Mouse (Mus musculus) CH12.LX (cell line): Measurements from ENCODE around the gene Nmnat2. TPM values are rescaled to one million over a fixed set of nuclear protein-coding genes. Genes with fewer than 3 reads are reported as not detected.

Experiments used
- DNase-seq: peaks from one replicate; pipeline ENCODE4 v3.0.0-alpha.2; 2013; ENCODE audit errors: extremely low read depth
- H3K27ac ChIP-seq: 2 replicates; pipeline ENCODE4 v1.5.1; 2012; ENCODE audit warnings: low read depth, mild to moderate bottlenecking, control low read depth, moderate library complexity; ENCODE audit not compliant: insufficient read depth
- H3K27me3 ChIP-seq: replicated peaks from 2 replicates; pipeline ENCODE3; 2012; ENCODE audit warnings: inconsistent platforms
- H3K36me3 ChIP-seq, 2 experiments: replicated peaks in 1 of 2; 2 replicates each; pipeline versions ENCODE3 to v1.6.1; 2012; ENCODE audit warnings: inconsistent platforms in 1 of 2, low read length in 1 of 2, mild to moderate bottlenecking in 1 of 2, mixed read lengths in 1 of 2, moderate library complexity in 1 of 2; ENCODE audit not compliant: control insufficient read depth in 1 of 2, insufficient read depth in 1 of 2
- H3K4me1 ChIP-seq, 2 experiments: 2 replicates each; pipeline ENCODE4 v1.6.1; 2012; ENCODE audit warnings: inconsistent platforms in 1 of 2, moderate library complexity in 1 of 2; ENCODE audit not compliant: insufficient read depth in 2 of 2, control insufficient read depth in 1 of 2
- H3K4me2 ChIP-seq: 2 replicates; pipeline ENCODE4 v1.6.1; 2012; ENCODE audit warnings: low read depth, mild to moderate bottlenecking, control low read depth; ENCODE audit not compliant: poor library complexity, insufficient read depth, severe bottlenecking
- H3K4me3 ChIP-seq, 3 experiments: fragments of 150-350 bp in 1 of 3; sonication (generic) in 1 of 3; replicated peaks in 1 of 3; 2 replicates each; pipeline versions ENCODE3 to v1.5.1; 2011 to 2012; ENCODE audit warnings: low read depth in 2 of 3, low read length in 2 of 3, mild to moderate bottlenecking in 2 of 3, moderate library complexity in 2 of 3, control low read depth in 1 of 3, improper control_type of control experiment in 1 of 3, inconsistent platforms in 1 of 3, mixed read lengths in 1 of 3; ENCODE audit not compliant: poor library complexity in 1 of 3
- H3K79me2 ChIP-seq: replicated peaks from 2 replicates; pipeline ENCODE4 v1.6.1; 2012; ENCODE audit warnings: mild to moderate bottlenecking, moderate library complexity; ENCODE audit not compliant: control insufficient read depth, poor library complexity, insufficient read depth, severe bottlenecking; ENCODE audit errors: extremely low read depth
- H3K9ac ChIP-seq: 2 replicates; pipeline ENCODE4 v1.6.1; 2012; ENCODE audit warnings: low read depth, mild to moderate bottlenecking, control low read depth, moderate library complexity; ENCODE audit not compliant: insufficient read depth
- H3K9me3 ChIP-seq: replicated peaks from 2 replicates; pipeline ENCODE3; 2012; ENCODE audit warnings: low read length, inconsistent platforms, mixed read lengths
- CHD2 ChIP-seq: IDR thresholded peaks from 2 replicates; pipeline ENCODE4 v1.6.1; 2011; ENCODE audit warnings: low read length, improper control_type of control experiment
- E2F4 ChIP-seq: IDR thresholded peaks from 2 replicates; pipeline ENCODE4 v1.6.1; 2011; ENCODE audit warnings: low read depth, low read length, improper control_type of control experiment; ENCODE audit not compliant: insufficient replicate concordance
- GABPA ChIP-seq: IDR thresholded peaks from 2 replicates; pipeline ENCODE4 v1.6.1; 2012; ENCODE audit warnings: low read depth, low read length, improper control_type of control experiment, inconsistent platforms; ENCODE audit not compliant: insufficient replicate concordance
- HCFC1 ChIP-seq: IDR thresholded peaks from 2 replicates; pipeline ENCODE4 v1.6.1; 2012; ENCODE audit warnings: low read depth, mild to moderate bottlenecking, inconsistent platforms, low read length, improper control_type of control experiment
- IRF4 ChIP-seq: IDR thresholded peaks from 2 replicates; pipeline ENCODE4 v1.6.1; 2014; ENCODE audit warnings: low read depth, mild to moderate bottlenecking, inconsistent platforms, low read length, improper control_type of control experiment
- KAT2A ChIP-seq: IDR thresholded peaks from 2 replicates; pipeline ENCODE4 v1.6.1; 2012; ENCODE audit warnings: low read length, improper control_type of control experiment, inconsistent platforms; ENCODE audit not compliant: insufficient replicate concordance
- MAX ChIP-seq: IDR thresholded peaks from 2 replicates; pipeline ENCODE4 v1.6.1; 2011; ENCODE audit warnings: low read length, improper control_type of control experiment
- MAZ ChIP-seq: IDR thresholded peaks from 2 replicates; pipeline ENCODE4 v1.6.1; 2012; ENCODE audit warnings: low read depth, mild to moderate bottlenecking, inconsistent platforms, low read length, improper control_type of control experiment, moderate library complexity
- MEF2A ChIP-seq: IDR thresholded peaks from 2 replicates; pipeline ENCODE4 v1.6.1; 2014; ENCODE audit warnings: low read depth, mild to moderate bottlenecking, inconsistent platforms, low read length, improper control_type of control experiment, borderline replicate concordance
- MXI1 ChIP-seq: IDR thresholded peaks from 2 replicates; pipeline ENCODE4 v1.6.1; 2011; ENCODE audit warnings: mild to moderate bottlenecking, low read depth, low read length, improper control_type of control experiment
- MYC ChIP-seq: IDR thresholded peaks from 2 replicates; pipeline ENCODE4 v1.6.1; 2011; ENCODE audit warnings: low read depth, mild to moderate bottlenecking, improper control_type of control experiment, low read length
- NELFE ChIP-seq: IDR thresholded peaks from 2 replicates; pipeline ENCODE4 v1.6.1; 2011; ENCODE audit warnings: low read depth, low read length, improper control_type of control experiment
- PAX5 ChIP-seq: IDR thresholded peaks from 2 replicates; pipeline ENCODE4 v1.6.1; 2012; ENCODE audit warnings: low read length, inconsistent platforms, mixed read lengths
- POLR2A ChIP-seq: IDR thresholded peaks from 2 replicates; pipeline ENCODE4 v1.6.1; 2011; ENCODE audit warnings: low read depth, mild to moderate bottlenecking, improper control_type of control experiment, low read length
- RAD21 ChIP-seq: IDR thresholded peaks from 2 replicates; pipeline ENCODE4 v1.6.1; 2011; ENCODE audit warnings: low read depth, mild to moderate bottlenecking, low read length, improper control_type of control experiment, moderate library complexity
- SMC3 ChIP-seq: IDR thresholded peaks from 2 replicates; pipeline ENCODE4 v1.6.1; 2011; ENCODE audit warnings: low read depth, low read length, improper control_type of control experiment
- TCF12 ChIP-seq: IDR thresholded peaks from 2 replicates; pipeline ENCODE4 v1.6.1; 2014; ENCODE audit warnings: low read depth, mild to moderate bottlenecking, inconsistent platforms, low read length, improper control_type of control experiment
- UBTF ChIP-seq: IDR thresholded peaks from 2 replicates; pipeline ENCODE4 v1.6.1; 2012; ENCODE audit warnings: low read depth, mild to moderate bottlenecking, inconsistent platforms, low read length, improper control_type of control experiment, moderate library complexity
- USF1 ChIP-seq: IDR thresholded peaks from 2 replicates; pipeline ENCODE4 v1.6.1; 2014; ENCODE audit warnings: low read depth, mild to moderate bottlenecking, inconsistent platforms, low read length, improper control_type of control experiment
- USF2 ChIP-seq: conservative IDR thresholded peaks from 2 replicates; pipeline ENCODE4 v1.6.1; 2011; ENCODE audit warnings: low read depth, low read length, improper control_type of control experiment
- ZC3H11A ChIP-seq: IDR thresholded peaks from 2 replicates; pipeline ENCODE4 v1.6.1; 2012; ENCODE audit warnings: low read depth, mild to moderate bottlenecking, inconsistent platforms, low read length, improper control_type of control experiment
- ZMIZ1 ChIP-seq: IDR thresholded peaks from 2 replicates; pipeline ENCODE4 v1.6.1; 2012; ENCODE audit warnings: low read depth, mild to moderate bottlenecking, inconsistent platforms, low read length, improper control_type of control experiment
- dilution Hi-C: fragments of 300-500 bp; cut with MboI; formaldehyde crosslinking; loops from 2 replicates; pipeline ENCODE4 v1.14.3; 2020; ENCODE audit warnings: low sequenced_read_pairs; ENCODE audit not compliant: extremely low pct_unique_long_range_greater_than_20kb, extremely low pct_ligation_motif_present
- in situ Hi-C: fragments of 300-500 bp; cut with MboI; formaldehyde crosslinking; loops from 3 replicates; pipeline ENCODE4 v1.14.3; 2019; ENCODE audit warnings: low sequenced_read_pairs, low pct_ligation_motif_present, low pct_unique_long_range_greater_than_20kb, mixed read lengths
- polyA plus RNA-seq: library from polyadenylated mRNA; unstranded; fragments of >175 nt; gene quantifications from 2 replicates; pipeline ENCODE4 v1.2.1, GENCODE M21; 2012; ENCODE audit warnings: low read depth; ENCODE audit not compliant: insufficient read length
- total RNA-seq, 2 experiments: library from RNA; depleted of rRNA; stranded (reverse); fragments of 300-350 nt in 1 of 2; fragments of >200 nt in 1 of 2; gene quantifications; 2 replicates each; pipeline ENCODE4 v1.2.3; 2012 to 2014

The Nmnat2 gene
- total and polyA plus RNA-seq, 3 experiments, result 0.04 to 0.09 (median 0.09) TPM

GRCm38 (mm10) chr1:152915766-152916165 lies 39.0 kb upstream of the Nmnat2 start:
- H3K27ac ChIP-seq, result no peak overlapping the region
- dilution Hi-C loops (no loop called here), in situ Hi-C loops (loop anchor here (25.0 kb wide), 1 partner anchor 378 kb away; no protein-coding TSS in a partner anchor)
- no peaks in the 10 kb centered on the region for H3K27me3 ChIP-seq
- H3K9me3 ChIP-seq, result no peaks in the 10 kb centered on the region
- TF ChIP-seq MXI1, result no peak
- TF ChIP-seq KAT2A, result no peak
- TF ChIP-seq POLR2A, result no peak
- TF ChIP-seq PAX5, result no peak
- TF ChIP-seq GABPA, result no peak
- TF ChIP-seq MAZ, result no peak
- TF ChIP-seq TCF12, result no peak
- TF ChIP-seq IRF4, result no peak
- no peak for TF ChIP-seq USF2
- no peak for TF ChIP-seq USF1
- TF ChIP-seq MYC, result no peak
- no peak for TF ChIP-seq UBTF
- no peak for TF ChIP-seq HCFC1
- TF ChIP-seq SMC3, result no peak
- TF ChIP-seq RAD21, result no peak
- no peak for TF ChIP-seq MEF2A
- TF ChIP-seq ZMIZ1, result no peak
- no peak for TF ChIP-seq MAX
- no peaks in the 10 kb centered on the region for H3K79me2 ChIP-seq
- no peak overlapping the region for H3K4me2 ChIP-seq
- no peak overlapping the region for H3K4me3 ChIP-seq
- no peak overlapping the region for H3K9ac ChIP-seq
- no peaks in the 10 kb centered on the region for H3K36me3 ChIP-seq
- no peak for DNase-seq
- H3K4me1 ChIP-seq, result peaks cover 7 to 11% of the 10 kb centered on the region in 2 experiments; a peak in 1 of 4 replicates

- Histone ChIP-seq H3K4me3 (no peak overlapping the region), H3K27ac (no peak overlapping the region), H3K27me3 (no peaks in the 10 kb centered on the region), H3K4me2 (no peak overlapping the region), H3K9ac (no peak overlapping the region), H3K79me2 (no peaks in the 10 kb centered on the region), H3K9me3 (no peaks in the 10 kb centered on the region)
- in situ Hi-C loops (loop anchor here (25.0 kb wide), 1 partner anchor 380 kb away; no protein-coding TSS in a partner anchor), dilution Hi-C loops (no loop called here)
- DNase-seq, result no peak
- TF ChIP-seq NELFE (no peak), E2F4 (no peak), ZC3H11A (no peak), CHD2 (no peak), TCF12 (no peak)
- TF ChIP-seq, all 38 proteins: peak for 0
- Histone ChIP-seq H3K36me3 (no peaks in the 10 kb centered on the region), H3K4me1 (peaks cover 7 to 11% of the 10 kb centered on the region in 2 experiments; a peak in 1 of 4 replicates)
These were observed 37.9 kb upstream of the Nmnat2 start for GRCm38 (mm10) chr1:152916936-152917335.
